Mouse (Mus musculus): ENCODE measurements around the gene Gm45799. TPM values are rescaled to one million over a fixed set of nuclear protein-coding genes. Genes with fewer than 3 reads are reported as not detected.

The Gm45799 gene
- total and polyA plus RNA-seq, 3 experiments = 67.2 to 109 TPM; not detected in 1

GRCm38 (mm10) chr7:105615720-105616119 lies 24.6 kb upstream of the Gm45799 start:
- Histone ChIP-seq H3K79me2 (ENCODE audit: control insufficient read depth, insufficient read depth, low read length, poor library complexity) (no peaks in the 10 kb centered on the region), H3K27me3 (ENCODE audit: control insufficient read depth in 1 of 2, insufficient read depth in 2 of 2, low read length in 2 of 2) (no peaks in the 10 kb centered on the region), H3K9ac (ENCODE audit: control insufficient read depth, low read depth, low read length, poor library complexity, severe bottlenecking) (no peak overlapping the region), H3K4me3 (ENCODE audit: control insufficient read depth in 1 of 2, insufficient read depth in 1 of 2, low read depth in 2 of 2, low read length in 2 of 2) (no peak overlapping the region), H3K9me3 (replicated peaks; ENCODE audit: insufficient read depth, low read length) (no peaks in the 10 kb centered on the region), H3K36me3 (ENCODE audit: control insufficient read depth in 1 of 2, insufficient read depth in 2 of 2, low read length in 2 of 2) (no peaks in the 10 kb centered on the region), H3K4me1 (ENCODE audit: control insufficient read depth in 1 of 2, insufficient read depth in 2 of 2, low read length in 2 of 2) (no peaks in the 10 kb centered on the region), H3K27ac (ENCODE audit: control insufficient read depth, low read depth, low read length) (no peak overlapping the region)
- DNase-seq (ENCODE audit: low read depth, low spot score) = peak; percentile 31
- TF ChIP-seq USF2 (IDR thresholded peaks at IDR 0.05; ENCODE audit: borderline replicate concordance in 1 of 2, insufficient read depth in 1 of 2, low read depth in 1 of 2, low read length in 2 of 2) = no peak
- no peak for TF ChIP-seq MAZ (IDR thresholded peaks at IDR 0.05; ENCODE audit: low read depth, low read length)
- TF ChIP-seq CTCF (IDR thresholded peaks at IDR 0.05 in 2 of 3, conservative IDR thresholded peaks at IDR 0.05 in 1 of 3; ENCODE audit: control insufficient read depth in 1 of 3, insufficient read depth in 1 of 3, low read depth in 2 of 3, low read length in 3 of 3, poor library complexity in 1 of 3, severe bottlenecking in 1 of 3) = no peak
- TF ChIP-seq RCOR1 (IDR thresholded peaks at IDR 0.05; ENCODE audit: low read depth, low read length) = no peak
- no peak for TF ChIP-seq NELFE (IDR thresholded peaks at IDR 0.05; ENCODE audit: low read depth, low read length)
- TF ChIP-seq POLR2A (IDR thresholded peaks at IDR 0.05; ENCODE audit: control insufficient read depth in 1 of 2, insufficient read depth in 1 of 2, low read depth in 1 of 2, low read length in 2 of 2, poor library complexity in 1 of 2) = no peak
- no peak for TF ChIP-seq CHD1 (IDR thresholded peaks at IDR 0.05; ENCODE audit: low read depth, low read length)
- no peak for TF ChIP-seq MXI1 (IDR thresholded peaks at IDR 0.05; ENCODE audit: low read depth, low read length)
- no peak for TF ChIP-seq POLR2AphosphoS2 (IDR thresholded peaks at IDR 0.05; ENCODE audit: low read length)
- TF ChIP-seq CHD2 (IDR thresholded peaks at IDR 0.05; ENCODE audit: low read length) = no peak
- no peak for TF ChIP-seq ZNF384 (IDR thresholded peaks at IDR 0.05; ENCODE audit: low read depth, low read length)

DNA sequence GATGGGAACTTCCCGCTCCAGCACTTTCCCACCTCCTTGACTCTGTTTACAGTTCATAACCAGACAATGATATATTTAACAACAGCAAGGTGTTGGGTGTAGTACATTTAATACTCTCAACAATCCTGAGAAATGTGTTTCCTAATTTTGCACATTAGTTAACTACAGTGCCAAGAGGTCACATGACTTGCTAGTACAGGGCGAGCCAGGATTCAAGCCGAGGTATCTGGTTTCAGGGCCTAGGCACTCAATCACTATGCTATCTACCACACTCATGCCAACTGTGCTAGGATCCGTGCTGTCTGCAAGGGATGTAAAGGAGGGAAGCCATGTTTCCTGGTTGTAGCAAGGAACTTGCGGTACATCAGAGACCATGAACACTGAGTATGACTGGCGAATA lies 23.8 kb upstream of the Gm45799 start:
- TF ChIP-seq BHLHE40 (IDR thresholded peaks at IDR 0.05; ENCODE audit: borderline replicate concordance, low read depth, low read length) (no peak), CTCF (IDR thresholded peaks at IDR 0.05 in 2 of 3, conservative IDR thresholded peaks at IDR 0.05 in 1 of 3; ENCODE audit: control insufficient read depth in 1 of 3, insufficient read depth in 1 of 3, low read depth in 2 of 3, low read length in 3 of 3, poor library complexity in 1 of 3, severe bottlenecking in 1 of 3) (no peak), ZMIZ1 (IDR thresholded peaks at IDR 0.05; ENCODE audit: low read depth, low read length) (no peak), USF2 (IDR thresholded peaks at IDR 0.05; ENCODE audit: borderline replicate concordance in 1 of 2, insufficient read depth in 1 of 2, low read depth in 1 of 2, low read length in 2 of 2) (no peak), MAZ (IDR thresholded peaks at IDR 0.05; ENCODE audit: low read depth, low read length) (no peak), RCOR1 (IDR thresholded peaks at IDR 0.05; ENCODE audit: low read depth, low read length) (no peak), CHD2 (IDR thresholded peaks at IDR 0.05; ENCODE audit: low read length) (no peak), HCFC1 (IDR thresholded peaks at IDR 0.05; ENCODE audit: low read depth, low read length) (no peak), USF1 (IDR thresholded peaks at IDR 0.05; ENCODE audit: low read depth, low read length) (no peak), MXI1 (IDR thresholded peaks at IDR 0.05; ENCODE audit: low read depth, low read length) (no peak), MYC (IDR thresholded peaks at IDR 0.05; ENCODE audit: low read depth, low read length) (no peak), ZNF384 (IDR thresholded peaks at IDR 0.05; ENCODE audit: low read depth, low read length) (no peak), TAL1 (IDR thresholded peaks at IDR 0.05; ENCODE audit: low read length) (no peak), ZKSCAN1 (IDR thresholded peaks at IDR 0.05; ENCODE audit: low read depth, low read length) (no peak), SMC3 (IDR thresholded peaks at IDR 0.05; ENCODE audit: low read depth, low read length) (no peak), SIN3A (IDR thresholded peaks at IDR 0.05; ENCODE audit: low read length) (no peak), MEF2A (IDR thresholded peaks at IDR 0.05; ENCODE audit: extremely low read depth, insufficient replicate concordance, low read depth, low read length, poor library complexity, severe bottlenecking) (no peak)
- DNase-seq (ENCODE audit: low read depth, low spot score) = no peak
- Histone ChIP-seq H3K9me3 (replicated peaks; ENCODE audit: insufficient read depth, low read length) (no peaks in the 10 kb centered on the region), H3K36me3 (ENCODE audit: control insufficient read depth in 1 of 2, insufficient read depth in 2 of 2, low read length in 2 of 2) (no peaks in the 10 kb centered on the region), H3K27me3 (ENCODE audit: control insufficient read depth in 1 of 2, insufficient read depth in 2 of 2, low read length in 2 of 2) (no peaks in the 10 kb centered on the region), H3K27ac (ENCODE audit: control insufficient read depth, low read depth, low read length) (no peak overlapping the region), H3K9ac (ENCODE audit: control insufficient read depth, low read depth, low read length, poor library complexity, severe bottlenecking) (no peak overlapping the region), H3K4me1 (ENCODE audit: control insufficient read depth in 1 of 2, insufficient read depth in 2 of 2, low read length in 2 of 2) (no peaks in the 10 kb centered on the region), H3K4me3 (ENCODE audit: control insufficient read depth in 1 of 2, insufficient read depth in 1 of 2, low read depth in 2 of 2, low read length in 2 of 2) (no peak overlapping the region), H3K79me2 (ENCODE audit: control insufficient read depth, insufficient read depth, low read length, poor library complexity) (no peaks in the 10 kb centered on the region)
